Mouse (Mus musculus) liver, adult 2 months (tissue): ENCODE measurements at regions not wholly inside any gene's neighbourhood (a gene's known extent, or its start where the extent isn't known, plus 50 kb on each side); places are given as distances from the start of the nearest gene placed in this dataset.
"Not testable (repeated sequence)": the region's sequence is repeated elsewhere in the genome, so short reads cannot be mapped to it uniquely, and the experiment has no call there.

Source experiments
- DNase-seq: peaks from one replicate; pipeline ENCODE4 v3.0.0-alpha.2; 2011; ENCODE audit warnings: low read depth, low spot score; ENCODE audit errors: extremely low read depth
- H3K27ac ChIP-seq: fragments of 200-500 bp; replicated peaks from 2 replicates; pipeline ENCODE4 v1.5.1; 2012; ENCODE audit warnings: low read depth, mild to moderate bottlenecking, control low read depth, inconsistent platforms, low read length; ENCODE audit not compliant: insufficient read depth
- H3K27me3 ChIP-seq: fragments of 200-500 bp; 2 replicates; pipeline ENCODE4 v1.6.1; 2012; ENCODE audit warnings: mild to moderate bottlenecking, moderate library complexity, low read length, inconsistent platforms; ENCODE audit not compliant: control insufficient read depth, insufficient read depth
- H3K36me3 ChIP-seq: fragments of 200-500 bp; 2 replicates; pipeline ENCODE4 v1.6.1; 2012; ENCODE audit warnings: low read length, inconsistent platforms; ENCODE audit not compliant: control insufficient read depth, insufficient read depth
- H3K4me1 ChIP-seq: fragments of 200-500 bp; 2 replicates; pipeline ENCODE4 v1.6.1; 2011; ENCODE audit warnings: low read length; ENCODE audit not compliant: control insufficient read depth, insufficient read depth
- H3K4me3 ChIP-seq: fragments of 200-500 bp; 2 replicates; pipeline ENCODE4 v1.5.1; 2011; ENCODE audit warnings: low read depth, mild to moderate bottlenecking, control low read depth, low read length, moderate library complexity; ENCODE audit not compliant: insufficient read depth
- H3K79me2 ChIP-seq: fragments of 200-500 bp; 2 replicates; pipeline ENCODE4 v1.6.1; 2012; ENCODE audit warnings: inconsistent platforms, mild to moderate bottlenecking, low read length, moderate library complexity; ENCODE audit not compliant: control insufficient read depth, insufficient read depth
- H3K9ac ChIP-seq: fragments of 200-500 bp; 2 replicates; pipeline ENCODE4 v1.6.1; 2012; ENCODE audit warnings: low read depth, mild to moderate bottlenecking, control low read depth, inconsistent platforms, low read length
- CTCF ChIP-seq: fragments of 200-500 bp; IDR thresholded peaks from 2 replicates; pipeline ENCODE4 v1.5.1; 2011; ENCODE audit warnings: low read depth, low read length, control low read depth
- POLR2A ChIP-seq: fragments of 200-500 bp; IDR thresholded peaks from 2 replicates; pipeline ENCODE4 v1.6.1; 2011; ENCODE audit warnings: low read length, control low read depth; ENCODE audit not compliant: insufficient read depth; ENCODE audit errors: extremely low read depth
- WGBS: fragments of 180-500 bp; shearing (Covaris S2); methylation state at CpG from one replicate; pipeline ENCODE4 v1.1.7; 2018; 5-methylcytosine and 5-hydroxymethylcytosine counted together

- no peak overlapping the region for H3K27ac ChIP-seq
- no peaks in the 10 kb centered on the region for H3K79me2 ChIP-seq
- H3K9ac ChIP-seq = no peak overlapping the region
- H3K4me1 ChIP-seq = no peaks in the 10 kb centered on the region
- no peaks in the 10 kb centered on the region for H3K27me3 ChIP-seq
- H3K4me3 ChIP-seq = no peak overlapping the region
- 88% methylated on average over 3 of the region's 3 CpGs for WGBS
- DNase-seq = no peak
- H3K36me3 ChIP-seq = no peaks in the 10 kb centered on the region
- TF ChIP-seq CTCF (no peak), POLR2A (no peak)
These were observed 424.0 kb upstream of the Sphkap start for GRCm38 (mm10) chr1:83831900-83832535.

GRCm38 (mm10) chr1:83830025-83830645 lies 422.1 kb upstream of the Sphkap start:
- Histone ChIP-seq H3K79me2 (no peaks in the 10 kb centered on the region), H3K4me3 (no peak overlapping the region), H3K9ac (no peak overlapping the region), H3K36me3 (no peaks in the 10 kb centered on the region), H3K27me3 (no peaks in the 10 kb centered on the region), H3K4me1 (no peaks in the 10 kb centered on the region), H3K27ac (no peak overlapping the region)
- TF ChIP-seq POLR2A (no peak), CTCF (no peak)
- DNase-seq = no peak
- 88% methylated on average over 6 of the region's 6 CpGs for WGBS

DNA sequence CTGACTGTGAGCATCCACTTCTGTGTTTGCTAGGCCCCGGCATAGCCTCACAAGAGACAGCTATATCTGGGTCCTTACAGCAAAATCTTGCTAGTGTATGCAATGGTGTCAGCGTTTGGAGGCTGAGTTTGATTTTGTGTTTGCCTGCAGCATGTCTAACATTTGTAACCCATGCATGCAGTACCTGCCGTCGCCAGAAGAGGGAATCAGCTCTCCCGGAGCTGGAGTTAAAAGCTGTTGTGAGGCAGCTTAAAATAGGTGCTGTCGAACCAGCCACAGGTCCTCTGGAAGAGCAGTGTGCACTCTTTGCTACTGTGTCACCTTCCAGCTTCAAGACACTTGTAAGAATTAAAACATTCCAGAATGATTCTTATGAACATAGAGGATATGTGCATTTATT lies 403.2 kb upstream of the Sphkap start:
- not testable (repeated sequence) for H3K27ac ChIP-seq, H3K36me3 ChIP-seq, H3K9ac ChIP-seq, H3K27me3 ChIP-seq, H3K79me2 ChIP-seq, H3K4me3 ChIP-seq, H3K4me1 ChIP-seq
- DNase-seq = peak; percentile 10
- WGBS = 54% methylated on average over 6 of the region's 6 CpGs
- TF ChIP-seq CTCF = peak; percentile 63

GRCm38 (mm10) chr1:83808432-83808831 lies 400.4 kb upstream of the Sphkap start:
- H3K27ac ChIP-seq = no peak overlapping the region
- H3K36me3 ChIP-seq = no peaks in the 10 kb centered on the region
- H3K27me3 ChIP-seq = no peaks in the 10 kb centered on the region
- no peak overlapping the region for H3K4me3 ChIP-seq
- DNase-seq = no peak
- H3K79me2 ChIP-seq = no peaks in the 10 kb centered on the region
- 87% methylated on average over 6 of the region's 6 CpGs for WGBS
- no peak overlapping the region for H3K9ac ChIP-seq
- TF ChIP-seq CTCF (no peak), POLR2A (no peak)
- H3K4me1 ChIP-seq = no peaks in the 10 kb centered on the region

DNA sequence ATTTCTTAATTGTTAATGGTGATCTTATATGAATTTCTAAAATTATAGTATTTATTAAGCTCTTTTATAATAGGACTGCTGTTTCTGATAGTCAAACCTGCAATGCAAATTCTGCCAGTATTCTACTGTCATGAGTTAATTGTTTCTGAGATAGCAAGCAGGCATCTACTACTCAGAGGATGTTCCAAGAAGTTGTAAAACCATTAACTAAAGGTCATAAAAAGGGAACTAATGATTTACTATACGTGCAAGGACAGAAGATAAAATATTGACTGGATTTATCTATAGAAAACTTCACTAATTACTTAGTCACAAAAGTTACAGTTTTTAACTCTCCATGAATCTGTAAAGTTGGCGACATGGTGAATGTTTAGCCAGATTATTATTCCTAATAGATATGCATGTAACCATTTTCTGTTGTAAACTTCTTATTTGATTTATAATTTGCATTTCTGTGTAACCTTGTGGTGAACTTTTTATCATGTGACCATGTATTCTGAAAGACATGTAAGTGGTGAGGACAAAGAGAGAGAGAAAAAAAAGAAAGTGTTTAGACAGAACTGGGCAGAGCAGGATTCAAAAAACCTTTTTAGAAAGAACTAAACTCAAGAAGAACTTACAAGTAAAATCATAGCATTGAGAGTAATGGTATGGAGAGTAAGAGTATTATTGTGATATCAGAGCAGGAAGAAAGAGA lies 395.5 kb upstream of the Sphkap start:
- no peaks in the 10 kb centered on the region for H3K36me3 ChIP-seq

GRCm38 (mm10) chr1:83801759-83802158 lies 393.8 kb upstream of the Sphkap start:
- H3K27me3 ChIP-seq = no peaks in the 10 kb centered on the region
- no peaks in the 10 kb centered on the region for H3K4me1 ChIP-seq
- TF ChIP-seq CTCF (no peak), POLR2A (no peak)
- no peak overlapping the region for H3K27ac ChIP-seq
- H3K79me2 ChIP-seq = no peaks in the 10 kb centered on the region
- H3K4me3 ChIP-seq = no peak overlapping the region
- no peaks in the 10 kb centered on the region for H3K36me3 ChIP-seq
- no peak overlapping the region for H3K9ac ChIP-seq
- no peak for DNase-seq

More for the DNA sequence above, 395.5 kb upstream of the Sphkap start:
- H3K79me2 ChIP-seq = no peaks in the 10 kb centered on the region
- no peak overlapping the region for H3K9ac ChIP-seq
- TF ChIP-seq CTCF (no peak), POLR2A (no peak)
- H3K4me3 ChIP-seq = no peak overlapping the region
- H3K27ac ChIP-seq = no peak overlapping the region
- no peak for DNase-seq
- WGBS = 69% methylated on average over 2 of the region's 2 CpGs
- no peaks in the 10 kb centered on the region for H3K27me3 ChIP-seq
- no peaks in the 10 kb centered on the region for H3K4me1 ChIP-seq
